Mouse (Mus musculus) liver, embryonic 14.5 days (tissue): ENCODE measurements around the gene Auts2. TPM values are rescaled to one million over a fixed set of nuclear protein-coding genes. Genes with fewer than 3 reads are reported as not detected.

Source experiments
- ATAC-seq: fragments of 200-750 bp; cut with Nextera tagmentation; 2 replicates; pipeline ENCODE4 v1.8.0; 2017; ENCODE audit warnings: moderate number of reproducible peaks, mild to moderate bottlenecking, moderate library complexity; ENCODE audit not compliant: insufficient read depth
- DNase-seq, 3 experiments: peaks; one replicate each; pipeline ENCODE4 v3.0.0-alpha.2; 2012 to 2013; ENCODE audit warnings: low read depth in 3 of 3, low spot score in 3 of 3
- H3K27ac ChIP-seq: fragments of 300-500 bp; sonication (generic); 2 replicates; pipeline ENCODE4 v1.5.1; 2014; ENCODE audit warnings: moderate library complexity, mild to moderate bottlenecking, control low read depth, inconsistent platforms
- H3K27me3 ChIP-seq: fragments of 300-500 bp; sonication (generic); 2 replicates; pipeline ENCODE4 v1.6.1; 2014; ENCODE audit warnings: mild to moderate bottlenecking, low read length, moderate library complexity; ENCODE audit not compliant: control insufficient read depth, insufficient read depth
- H3K36me3 ChIP-seq: fragments of 300-500 bp; sonication (generic); replicated peaks from 2 replicates; pipeline ENCODE4 v1.6.1; 2014; ENCODE audit warnings: low read depth; ENCODE audit not compliant: control insufficient read depth, insufficient read depth
- H3K4me1 ChIP-seq, 2 experiments: fragments of 200-500 bp in 1 of 2; fragments of 300-500 bp in 1 of 2; sonication (generic) in 1 of 2; replicated peaks; 2 replicates each; pipeline ENCODE4 v1.6.1; 2012 to 2014; ENCODE audit warnings: antibody characterized with exemption in 1 of 2, inconsistent platforms in 1 of 2, low read length in 1 of 2; ENCODE audit not compliant: control insufficient read depth in 2 of 2, insufficient read depth in 2 of 2
- H3K4me2 ChIP-seq: fragments of 300-500 bp; sonication (generic); 2 replicates; pipeline ENCODE4 v1.6.1; 2014; ENCODE audit warnings: low read depth, mild to moderate bottlenecking, control low read depth, moderate library complexity
- H3K4me3 ChIP-seq, 2 experiments: fragments of 200-500 bp in 1 of 2; fragments of 300-500 bp in 1 of 2; sonication (generic) in 1 of 2; 2 replicates each; pipeline ENCODE4 v1.5.1; 2012 to 2014; ENCODE audit warnings: low read depth in 2 of 2, low read length in 2 of 2, mild to moderate bottlenecking in 2 of 2, control low read depth in 1 of 2, inconsistent platforms in 1 of 2, moderate library complexity in 1 of 2; ENCODE audit not compliant: insufficient read depth in 1 of 2
- H3K9ac ChIP-seq: fragments of 300-500 bp; sonication (generic); replicated peaks from 2 replicates; pipeline ENCODE4 v1.6.1; 2014; ENCODE audit warnings: mild to moderate bottlenecking, control low read depth, moderate library complexity
- H3K9me3 ChIP-seq: fragments of 300-500 bp; sonication (generic); 2 replicates; pipeline ENCODE4 v1.6.1; 2016; ENCODE audit warnings: low read length, mixed read lengths; ENCODE audit not compliant: control insufficient read depth
- CTCF ChIP-seq: IDR thresholded peaks from 2 replicates; pipeline ENCODE4 v1.5.1; 2016; ENCODE audit warnings: antibody characterized with exemption, low read depth, control low read depth
- EP300 ChIP-seq: IDR thresholded peaks from 2 replicates; pipeline ENCODE4 v1.6.1; 2016; ENCODE audit warnings: antibody characterized with exemption, low read depth
- WGBS: fragments of 180-500 bp; shearing (Covaris S2); extraction: QIAGEN DNeasy Blood & Tissue Kit; methylation state at CpG from one replicate; pipeline ENCODE4 v1.1.7; 2014; ENCODE audit not compliant: insufficient replicate concordance; 5-methylcytosine and 5-hydroxymethylcytosine counted together
- polyA plus RNA-seq, 2 experiments: library from polyadenylated mRNA; depleted of rRNA in 1 of 2; stranded (reverse) in 1 of 2; unstranded in 1 of 2; fragments of >200 nt; fragmentation: Nextera tagmentation in 1 of 2; extraction: Ambion mirVana in 1 of 2; gene quantifications; 2 replicates each; pipeline versions ENCODE4 v1.2.1 to v1.2.3; 2012 to 2014

The Auts2 gene
- polyA plus RNA-seq, 2 experiments: 0.77 to 1.6 TPM

DNA sequence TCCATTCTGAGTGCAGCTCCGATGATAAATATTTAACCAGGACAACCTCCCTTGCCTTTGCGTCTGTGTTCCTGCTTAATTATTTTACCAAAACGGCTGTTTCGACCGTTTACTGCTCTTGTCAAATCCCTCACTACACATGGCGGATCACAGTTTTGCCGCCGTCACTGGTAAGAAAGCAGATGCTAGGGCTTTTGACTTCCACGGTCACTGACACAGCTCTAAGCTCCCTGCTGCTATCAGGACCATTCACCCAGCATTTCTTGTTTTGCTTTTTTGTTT lies 698.7 kb downstream of the Auts2 start:
- Histone ChIP-seq H3K9me3 (no peaks in the 10 kb centered on the region), H3K4me2 (no peak overlapping the region), H3K36me3 (no peaks in the 10 kb centered on the region), H3K4me1 (no peaks in the 10 kb centered on the region), H3K4me3 (no peak overlapping the region), H3K27me3 (no peaks in the 10 kb centered on the region), H3K9ac (no peak overlapping the region), H3K27ac (no peak overlapping the region)
- 64% methylated on average over 9 of the region's 9 CpGs for WGBS
- TF ChIP-seq CTCF (no peak), EP300 (no peak)
- no peak for DNase-seq
- ATAC-seq: no peak

DNA sequence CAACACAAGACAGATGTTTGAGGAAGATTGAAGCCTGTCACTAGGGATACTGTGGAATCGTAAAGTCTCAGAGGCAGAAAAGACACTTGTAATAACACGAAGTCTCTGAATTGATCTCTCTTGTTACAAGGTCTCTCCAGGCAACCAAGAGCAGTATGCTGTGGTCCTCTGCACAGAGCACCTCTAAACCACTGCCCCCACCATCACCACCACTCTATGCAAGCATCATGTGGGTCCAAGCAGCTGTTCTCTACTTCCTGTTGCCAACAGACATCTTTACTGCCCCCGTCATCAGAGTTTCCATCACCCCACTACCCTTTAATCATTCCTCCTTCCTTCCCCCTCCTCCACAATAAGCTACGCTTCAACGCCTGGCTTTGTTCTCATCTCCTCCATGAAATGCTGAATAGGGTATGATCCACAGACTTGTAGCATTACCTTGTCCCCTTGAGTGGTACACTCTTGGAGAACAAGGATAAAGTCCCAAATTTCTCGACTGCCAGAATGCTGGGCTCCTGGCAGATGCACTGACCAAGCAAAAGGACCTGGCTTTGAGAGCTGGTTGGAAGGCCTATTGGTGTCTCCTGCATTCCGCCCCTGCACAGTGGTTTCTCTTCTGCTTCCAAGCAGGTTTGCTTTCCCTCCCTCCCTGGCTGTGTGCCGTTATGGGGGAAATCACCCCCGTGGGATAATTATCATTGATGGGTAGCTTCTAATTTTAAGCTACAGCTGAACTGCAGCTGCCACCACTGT lies 699.2 kb downstream of the Auts2 start:
- no peak overlapping the region for H3K27ac ChIP-seq
- no peaks in the 10 kb centered on the region for H3K9me3 ChIP-seq
- no peak overlapping the region for H3K4me3 ChIP-seq
- H3K27me3 ChIP-seq: no peaks in the 10 kb centered on the region
- H3K9ac ChIP-seq: no peak overlapping the region
- H3K4me1 ChIP-seq: no peaks in the 10 kb centered on the region
- H3K4me2 ChIP-seq: no peak overlapping the region
- no peak for ATAC-seq
- no peak for DNase-seq
- TF ChIP-seq EP300 (no peak), CTCF (no peak)
- H3K36me3 ChIP-seq: no peaks in the 10 kb centered on the region
- WGBS: 52% methylated on average over 9 of the region's 9 CpGs

DNA sequence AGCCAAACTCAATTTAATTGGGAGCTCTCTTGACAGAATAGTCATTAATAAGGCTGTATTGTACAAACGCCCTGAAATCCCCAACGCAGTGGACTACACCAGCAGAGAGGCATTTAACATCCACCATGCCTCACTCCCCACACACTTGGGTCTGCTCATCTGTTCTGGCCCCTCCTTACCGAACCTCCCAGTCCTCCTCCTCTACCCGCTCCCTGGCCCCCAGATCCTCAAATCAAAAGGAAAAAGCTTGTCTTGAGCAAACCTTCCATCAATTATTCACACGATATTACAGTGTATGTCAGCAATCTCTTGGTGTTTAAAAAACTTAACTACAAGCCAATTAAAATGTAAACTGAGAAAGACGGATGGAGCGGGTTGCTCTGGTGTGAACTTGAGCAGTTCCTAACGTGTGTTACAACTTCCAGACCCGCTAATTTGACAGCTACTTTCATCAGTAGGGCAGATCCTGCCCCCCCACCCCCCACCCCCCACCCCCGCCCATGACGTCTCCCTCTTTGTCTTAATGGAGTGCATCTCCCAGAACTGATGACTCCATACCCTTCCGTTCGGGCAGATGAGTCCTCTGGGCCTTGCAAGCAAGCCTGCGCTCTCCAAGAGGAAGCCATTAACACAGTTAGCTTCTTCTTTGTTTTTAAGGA lies 703.4 kb downstream of the Auts2 start:
- no peaks in the 10 kb centered on the region for H3K9me3 ChIP-seq
- no peak overlapping the region for H3K9ac ChIP-seq
- ATAC-seq (no peak), DNase-seq (no peak)
- no peaks in the 10 kb centered on the region for H3K36me3 ChIP-seq
- TF ChIP-seq EP300: no peak
- no peak overlapping the region for H3K4me3 ChIP-seq
- H3K27me3 ChIP-seq: no peaks in the 10 kb centered on the region
- no peaks in the 10 kb centered on the region for H3K4me1 ChIP-seq
- H3K4me2 ChIP-seq: no peak overlapping the region
- WGBS: 60% methylated on average over 14 of the region's 14 CpGs
- no peak overlapping the region for H3K27ac ChIP-seq

DNA sequence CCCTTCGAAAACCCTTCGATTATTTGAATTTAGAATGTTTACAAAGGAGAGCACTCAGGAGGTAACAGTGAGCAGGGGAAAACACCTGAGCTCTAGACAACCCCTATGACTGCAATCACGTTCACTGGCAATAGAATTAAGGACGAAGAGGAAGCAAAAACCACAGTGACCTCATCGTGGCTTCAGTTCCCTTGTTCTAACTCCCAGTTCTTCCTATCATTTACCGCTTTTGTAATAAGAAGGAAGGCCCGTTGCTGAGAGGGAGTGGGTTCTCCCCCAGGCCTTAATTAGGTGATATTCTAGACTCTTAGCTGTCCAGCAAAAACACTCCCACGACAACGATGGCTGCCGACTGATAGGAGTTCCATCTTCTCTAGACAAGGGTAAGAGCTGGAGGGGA lies 704.1 kb downstream of the Auts2 start:
- H3K9me3 ChIP-seq: no peaks in the 10 kb centered on the region
- H3K4me1 ChIP-seq: no peaks in the 10 kb centered on the region
- no peak overlapping the region for H3K4me2 ChIP-seq
- H3K27ac ChIP-seq: no peak overlapping the region
- DNase-seq: no peak
- no peaks in the 10 kb centered on the region for H3K36me3 ChIP-seq
- no peak overlapping the region for H3K4me3 ChIP-seq
- TF ChIP-seq CTCF (no peak), EP300 (no peak)
- ATAC-seq: no peak
- 29% methylated on average over 10 of the region's 10 CpGs for WGBS
- no peaks in the 10 kb centered on the region for H3K27me3 ChIP-seq
- H3K9ac ChIP-seq: no peak overlapping the region

DNA sequence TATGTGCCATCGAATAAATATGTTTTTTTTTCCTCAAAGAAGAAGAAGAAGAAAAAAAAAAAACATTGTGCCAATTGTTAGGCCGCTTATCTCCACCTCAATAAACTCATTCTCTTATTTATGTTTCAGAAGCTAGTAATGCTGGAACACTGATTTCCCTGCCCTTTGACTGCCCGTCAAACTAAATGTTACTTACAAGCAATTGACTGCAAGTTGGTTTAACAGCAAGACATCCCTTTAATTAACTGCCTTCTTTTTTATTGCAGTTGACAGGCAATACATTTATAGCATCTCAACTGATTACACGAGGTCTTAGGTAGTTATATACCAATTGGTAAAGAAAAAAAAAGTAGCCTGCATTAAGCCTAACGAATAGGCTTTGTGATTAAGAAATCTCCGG lies 705.1 kb downstream of the Auts2 start:
- Histone ChIP-seq H3K36me3 (no peaks in the 10 kb centered on the region), H3K4me3 (no peak overlapping the region), H3K9me3 (no peaks in the 10 kb centered on the region), H3K4me2 (no peak overlapping the region), H3K4me1 (no peaks in the 10 kb centered on the region), H3K9ac (no peak overlapping the region), H3K27ac (no peak overlapping the region), H3K27me3 (no peaks in the 10 kb centered on the region)
- WGBS: 52% methylated on average over 6 of the region's 6 CpGs
- DNase-seq (no peak), ATAC-seq (no peak)
- TF ChIP-seq CTCF: no peak
- no peak for TF ChIP-seq EP300
